In the genomic region with DNA sequence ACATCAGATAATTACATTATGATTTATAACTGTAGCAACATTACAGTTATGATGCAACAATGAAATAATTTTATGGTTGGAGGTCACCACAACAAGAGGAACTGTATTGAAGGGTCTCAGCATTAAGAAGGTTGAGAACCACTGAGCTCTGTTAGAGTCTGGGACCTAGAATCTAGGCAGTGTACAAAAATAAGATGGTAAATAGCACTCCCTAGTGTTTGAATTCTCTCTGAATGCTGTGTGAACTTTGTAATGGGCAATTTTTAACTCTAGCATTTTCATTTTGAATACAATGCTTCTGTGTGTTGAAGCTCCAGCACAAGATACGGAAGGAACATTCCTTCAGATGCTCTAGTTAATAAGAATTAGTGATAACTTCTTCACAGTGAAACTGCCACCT, we compare ENCODE assay signal across 14 mouse cellular contexts. TPM values are rescaled to one million over a fixed set of nuclear protein-coding genes. Genes with fewer than 3 reads are reported as not detected.
DNase-seq lines count a peak whose midpoint lies in the region; TF ChIP-seq lines count a peak whose summit lies in the region.
"Had no signal": no experiment of that assay in that cellular context is flagged by ENCODE, and none has a peak within 500 bp of the region (broad histone marks: within the 10 kb centered on the region; RNA-seq: fewer than 3 reads in every experiment).

No protein-coding gene starts in this region.

- peaks cover 0 to 10% of the 10 kb centered on the region in 2 experiments; a peak in 1 of 4 replicates for H3K4me1 ChIP-seq in CH12.LX (ENCODE audit: control insufficient read depth in 1 of 2, insufficient read depth in 2 of 2)
- H3K4me1 ChIP-seq: liver, embryonic 15.5 days had no signal

- no peaks in the 10 kb centered on the region for H3K27me3 ChIP-seq in CH12.LX (replicated peaks)
- H3K27me3 ChIP-seq: liver, embryonic 15.5 days had no signal

- H3K9me3 ChIP-seq in CH12.LX (replicated peaks; ENCODE audit: low read length) = no peaks in the 10 kb centered on the region
- H3K9me3 ChIP-seq: liver, embryonic 15.5 days had no signal

- TF ChIP-seq CTCF in gastrocnemius, adult 2 months (IDR thresholded peaks at IDR 0.05) = peak; percentile 42
- peak in 1 of 2 experiments; percentile 57; a peak in 2 of 4 replicates for TF ChIP-seq CTCF in CH12.LX (conservative IDR thresholded peaks at IDR 0.05 in 1 of 2, IDR thresholded peaks at IDR 0.05 in 1 of 2; ENCODE audit: low read depth in 2 of 2, low read length in 2 of 2)

- intact Hi-C loops in gastrocnemius, adult 2 months (cut with DNase I) = no loop called here

- in situ Hi-C loops in CH12.LX (cut with MboI; ENCODE audit: low pct_ligation_motif_present, low pct_unique_long_range_greater_than_20kb, low sequenced_read_pairs) = loop anchor here (25.0 kb wide), 1 partner anchor 366 kb away; no protein-coding TSS in a partner anchor

- no peak overlapping the region for H3K9ac ChIP-seq in CH12.LX (ENCODE audit: insufficient read depth, low read depth)
- H3K9ac ChIP-seq: liver, embryonic 15.5 days had no signal

- H3K27ac ChIP-seq in gastrocnemius, adult 2 months = no peak overlapping the region
- no peak overlapping the region for H3K27ac ChIP-seq in CH12.LX (ENCODE audit: insufficient read depth, low read depth)
- H3K27ac ChIP-seq: liver, embryonic 15.5 days had no signal

- TF ChIP-seq EP300 in CH12.LX (IDR thresholded peaks at IDR 0.05; ENCODE audit: low read length) = no peak

- peak overlapping the region; percentile 24; the same call in 1 of the 2 replicates for H3K4me2 ChIP-seq in CH12.LX (ENCODE audit: insufficient read depth, low read depth, poor library complexity, severe bottlenecking)
- H3K4me2 ChIP-seq: liver, embryonic 15.5 days had no signal

- no peaks in the 10 kb centered on the region for H3K79me2 ChIP-seq in CH12.LX (replicated peaks; ENCODE audit: control insufficient read depth, extremely low read depth, insufficient read depth, poor library complexity, severe bottlenecking)

- DNase-seq in gastrocnemius, adult 2 months = no peak
- no peak for DNase-seq in gastrocnemius, postnatal 25 days
- peak; percentile 27 for DNase-seq in left cerebral cortex, adult 11 months (ENCODE audit: low spot score)
- no peak for DNase-seq in left cerebral cortex, adult 9 months (ENCODE audit: low spot score in 2 of 2)
- peak; percentile 20 for DNase-seq in CH12.LX (ENCODE audit: extremely low read depth)
- peak; percentile 14 for DNase-seq in embryo, embryonic 10.5 days (ENCODE audit: low spot score)
- no peak for DNase-seq in neural tube, embryonic 10.5 days (ENCODE audit: extremely low spot score, low spot score)
- DNase-seq in cerebellum, adult 8-10 months = no peak
- DNase-seq: cerebellum, adult 18-20 months; heart, postnatal 36 days; left cerebral cortex, postnatal 4 days; right cerebral cortex, adult 18-20 months; thymus, adult 2 months had no signal

- peak; percentile 66 for TF ChIP-seq RAD21 in CH12.LX (IDR thresholded peaks at IDR 0.05; ENCODE audit: low read depth, low read length)

- no peak for TF ChIP-seq POLR2A in CH12.LX (IDR thresholded peaks at IDR 0.05; ENCODE audit: low read depth, low read length)

- H3K4me3 ChIP-seq in gastrocnemius, adult 2 months = no peak overlapping the region
- H3K4me3 ChIP-seq in CH12.LX (replicated peaks in 1 of 3; ENCODE audit: low read depth in 2 of 3, low read length in 2 of 3, poor library complexity in 1 of 3) = no peak overlapping the region
- H3K4me3 ChIP-seq: liver, embryonic 15.5 days had no signal

- H3K36me3 ChIP-seq in CH12.LX (replicated peaks in 1 of 2; ENCODE audit: control insufficient read depth in 1 of 2, insufficient read depth in 1 of 2, low read length in 1 of 2) = no peaks in the 10 kb centered on the region
- H3K36me3 ChIP-seq: liver, embryonic 15.5 days had no signal

- dilution Hi-C loops in CH12.LX (cut with MboI; ENCODE audit: extremely low pct_ligation_motif_present, extremely low pct_unique_long_range_greater_than_20kb, low sequenced_read_pairs) = no loop called here

TF ChIP-seq in CH12.LX, 34 proteins besides CTCF, POLR2A, EP300 and RAD21:
- no peak for TF ChIP-seq POLR2AphosphoS2 (IDR thresholded peaks at IDR 0.05; ENCODE audit: low read depth, low read length)
- TF ChIP-seq SMC3 (IDR thresholded peaks at IDR 0.05; ENCODE audit: low read depth, low read length) = peak; percentile 45

RNA-seq across cellular contexts. Expression of gene Aldh1a7, which starts 0.9 kb away (rescaled TPM):
- under 1 TPM; 0.10 to 0.50 TPM for total RNA-seq in gastrocnemius, adult 2 months (2021)
- 1 to 10 TPM in 1 of 2 experiments, under 1 TPM in 1; 0.80 to 1.8 TPM for total RNA-seq in gastrocnemius, postnatal 25 days (2021)
- total RNA-seq in CH12.LX (2012; rRNA removed) (0.21 and 0.47 TPM in 2 replicates), CH12.LX (2014; rRNA removed) (2.3 and 2.6 TPM in 2 replicates)
- 1.1 and 1.2 TPM in 2 replicates for polyA plus RNA-seq in CH12.LX (2012; ENCODE audit: insufficient read length, low read depth)

Comparison
In these comparisons a context has a peak if more than half of its experiments do, and no peak if none do; other contexts are left out.
1. DNase-seq: peak in left cerebral cortex, adult 11 months (single experiment), CH12.LX (single experiment) and embryo, embryonic 10.5 days (single experiment); none in gastrocnemius, adult 2 months (single experiment), gastrocnemius, postnatal 25 days (single experiment), left cerebral cortex, adult 9 months (0 of 2), neural tube, embryonic 10.5 days (single experiment) and cerebellum, adult 8-10 months (single experiment).